Mouse (Mus musculus) hindbrain, embryonic 12.5 days (tissue): ENCODE measurements at regions not wholly inside any gene's neighbourhood (a gene's known extent, or its start where the extent isn't known, plus 50 kb on each side); places are given as distances from the start of the nearest gene placed in this dataset.

Source experiments
- ATAC-seq: fragments of 200-750 bp; cut with Nextera tagmentation; 2 replicates; pipeline ENCODE4 v1.8.0; 2017; ENCODE audit warnings: moderate TSS enrichment; ENCODE audit not compliant: low FRiP score
- H3K27ac ChIP-seq: fragments of 300-500 bp; sonication (generic); 2 replicates; pipeline ENCODE4 v1.5.1; 2016; ENCODE audit warnings: mild to moderate bottlenecking
- H3K27me3 ChIP-seq: fragments of 300-500 bp; sonication (generic); 2 replicates; pipeline ENCODE4 v1.6.1; 2016; ENCODE audit warnings: mild to moderate bottlenecking
- H3K36me3 ChIP-seq: fragments of 300-500 bp; sonication (generic); 2 replicates; pipeline ENCODE4 v1.6.1; 2016; ENCODE audit warnings: mild to moderate bottlenecking
- H3K4me1 ChIP-seq: fragments of 300-500 bp; sonication (generic); 2 replicates; pipeline ENCODE4 v1.6.1; 2016
- H3K4me2 ChIP-seq: fragments of 300-500 bp; sonication (generic); replicated peaks from 2 replicates; pipeline ENCODE4 v1.6.1; 2016; ENCODE audit warnings: mild to moderate bottlenecking
- H3K4me3 ChIP-seq: fragments of 300-500 bp; sonication (generic); 2 replicates; pipeline ENCODE4 v1.5.1; 2016; ENCODE audit warnings: mild to moderate bottlenecking
- H3K9ac ChIP-seq: fragments of 300-500 bp; sonication (generic); 2 replicates; pipeline ENCODE4 v1.6.1; 2016; ENCODE audit warnings: mild to moderate bottlenecking, moderate library complexity
- H3K9me3 ChIP-seq: fragments of 300-500 bp; sonication (generic); replicated peaks from 2 replicates; pipeline ENCODE4 v1.6.1; 2016; ENCODE audit warnings: mild to moderate bottlenecking
- WGBS: fragments of 180-500 bp; shearing (Covaris S2); methylation state at CpG from one replicate; pipeline ENCODE4 v1.1.7; 2016; 5-methylcytosine and 5-hydroxymethylcytosine counted together

DNA sequence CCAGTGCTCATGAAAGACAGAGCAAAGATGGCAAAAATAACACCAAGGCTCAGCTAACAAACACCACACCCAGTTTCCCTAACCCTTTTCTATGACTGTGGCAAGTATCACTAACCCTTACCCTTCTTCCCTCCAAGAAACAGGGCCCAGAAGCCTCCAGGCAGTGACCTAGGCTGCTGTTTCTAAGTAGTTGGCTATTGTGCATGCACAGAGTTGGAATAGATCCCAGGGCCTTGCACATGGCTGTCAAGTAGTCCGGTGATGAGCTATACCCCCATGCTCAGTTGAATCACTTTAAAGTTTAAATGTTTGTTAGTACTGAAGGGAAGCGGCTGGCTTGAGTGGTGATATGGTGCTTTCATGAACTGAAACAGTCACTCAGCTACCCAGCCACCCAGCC is 53.9 kb upstream of the Arntl start:
- no peak overlapping the region for H3K4me2 ChIP-seq
- H3K9ac ChIP-seq, result no peak overlapping the region
- no peaks in the 10 kb centered on the region for H3K9me3 ChIP-seq
- no peak overlapping the region for H3K4me3 ChIP-seq
- WGBS, result 93% methylated on average over 2 of the region's 2 CpGs
- H3K36me3 ChIP-seq, result no peaks in the 10 kb centered on the region
- peaks cover 18% of the 10 kb centered on the region for H3K4me1 ChIP-seq
- ATAC-seq, result no peak
- no peak overlapping the region for H3K27ac ChIP-seq
- H3K27me3 ChIP-seq, result no peaks in the 10 kb centered on the region

DNA sequence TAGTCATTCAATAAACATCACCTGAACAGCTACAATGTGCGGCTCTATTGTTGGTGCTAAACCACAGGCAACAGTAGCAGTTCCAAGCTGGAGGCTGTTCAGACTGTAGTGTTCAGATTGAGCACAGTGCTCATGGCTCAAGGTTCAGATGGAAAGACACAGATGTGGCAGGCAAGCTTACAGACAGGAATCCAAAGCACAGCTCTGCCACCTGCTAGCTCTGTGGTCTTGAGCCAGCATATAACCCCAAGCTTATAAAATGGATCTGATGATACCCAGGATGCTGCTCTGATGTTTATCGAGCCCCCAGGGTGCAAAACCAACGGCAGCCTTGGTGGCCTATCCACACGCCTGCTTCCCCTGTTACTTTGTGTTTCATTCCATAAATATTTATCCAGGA is 53.2 kb upstream of the Arntl start:
- no peak overlapping the region for H3K27ac ChIP-seq
- H3K4me3 ChIP-seq, result no peak overlapping the region
- H3K4me1 ChIP-seq, result peaks cover 18% of the 10 kb centered on the region; the same call in 1 of the 2 replicates
- no peaks in the 10 kb centered on the region for H3K36me3 ChIP-seq
- H3K27me3 ChIP-seq, result no peaks in the 10 kb centered on the region
- H3K9ac ChIP-seq, result no peak overlapping the region
- WGBS, result 93% methylated on average over 4 of the region's 4 CpGs
- no peak overlapping the region for H3K4me2 ChIP-seq
- H3K9me3 ChIP-seq, result no peaks in the 10 kb centered on the region
- no peak for ATAC-seq

DNA sequence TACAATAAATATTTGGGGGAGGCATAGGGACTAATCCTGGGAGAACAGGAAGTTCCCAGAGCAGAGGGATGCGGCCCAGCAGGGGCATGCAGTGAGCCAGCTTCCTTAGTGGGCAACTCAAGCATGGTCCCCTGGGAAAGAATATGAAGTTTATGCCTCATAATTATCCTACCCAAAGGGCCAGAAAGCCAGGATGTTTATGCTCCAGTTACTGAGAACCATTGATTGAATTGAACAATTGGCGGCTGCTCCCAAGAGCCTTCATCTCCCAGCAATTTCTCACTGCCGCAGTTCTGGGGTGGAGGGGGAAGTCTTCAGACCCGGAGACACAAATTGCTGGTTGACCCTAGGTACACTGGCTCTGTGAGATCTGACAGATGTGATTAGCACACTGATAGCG is 50.9 kb upstream of the Arntl start:
- no peak for ATAC-seq
- H3K9me3 ChIP-seq, result no peaks in the 10 kb centered on the region
- no peak overlapping the region for H3K4me3 ChIP-seq
- H3K27ac ChIP-seq, result no peak overlapping the region
- H3K36me3 ChIP-seq, result no peaks in the 10 kb centered on the region
- 54% methylated on average over 5 of the region's 5 CpGs for WGBS
- no peak overlapping the region for H3K4me2 ChIP-seq
- H3K4me1 ChIP-seq, result peaks cover 13% of the 10 kb centered on the region; the same call in 1 of the 2 replicates
- H3K27me3 ChIP-seq, result no peaks in the 10 kb centered on the region
- H3K9ac ChIP-seq, result no peak overlapping the region

DNA sequence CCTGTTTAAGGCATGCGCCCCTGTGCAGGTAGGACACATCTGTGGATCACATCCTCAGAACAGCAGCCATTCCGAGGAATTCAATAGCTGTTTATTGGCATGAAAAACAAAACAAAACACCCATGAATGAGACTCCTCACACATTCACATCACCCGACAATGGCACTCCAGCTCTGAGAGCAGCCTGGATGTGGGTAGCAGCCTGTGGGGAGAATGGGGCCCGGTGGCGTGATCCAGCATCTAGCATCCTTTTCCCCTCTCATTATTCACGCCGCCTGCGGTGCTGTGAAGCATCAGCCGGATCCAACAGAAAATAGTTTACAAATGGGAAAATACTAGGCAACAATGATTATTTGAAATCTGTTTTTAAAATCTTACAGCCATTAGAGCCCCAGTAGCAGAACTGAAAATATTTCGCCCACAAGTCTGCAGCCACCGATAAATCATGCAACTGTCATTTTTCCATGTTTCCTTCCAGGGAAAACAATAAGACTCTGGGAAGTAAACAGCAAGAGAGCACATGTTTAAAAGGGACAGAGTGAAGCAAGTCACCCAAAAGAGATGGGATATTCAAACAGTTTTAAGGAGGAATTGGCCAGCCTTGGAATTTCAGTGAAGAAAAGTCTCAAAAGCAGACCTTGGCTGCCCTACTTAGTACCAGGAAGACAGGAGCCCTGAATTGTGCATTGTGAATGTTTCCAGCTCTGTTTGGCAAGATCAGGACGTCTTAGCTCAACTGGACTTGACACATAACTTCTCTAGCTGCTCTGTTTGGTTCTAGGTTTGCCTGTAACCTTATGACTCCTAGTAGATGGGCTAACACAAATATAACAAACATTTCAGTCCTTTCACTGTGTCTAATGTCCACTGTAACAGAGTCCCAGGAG is 50.2 kb upstream of the Arntl start:
- Histone ChIP-seq H3K27me3 (no peaks in the 10 kb centered on the region), H3K4me2 (no peak overlapping the region), H3K4me1 (peaks cover 13% of the 10 kb centered on the region; the same call in 1 of the 2 replicates), H3K27ac (no peak overlapping the region), H3K9me3 (no peaks in the 10 kb centered on the region), H3K9ac (no peak overlapping the region), H3K4me3 (no peak overlapping the region), H3K36me3 (no peaks in the 10 kb centered on the region)
- 59% methylated on average over 12 of the region's 12 CpGs for WGBS
- ATAC-seq, result no peak
